Mouse (Mus musculus): ENCODE results near the gene Aldh4a1. TPM values are rescaled to one million over a fixed set of nuclear protein-coding genes. Genes with fewer than 3 reads are reported as not detected.

The Aldh4a1 gene
- total RNA-seq, 2 experiments from 2014 or later: 20.1 to 20.2 TPM

DNA sequence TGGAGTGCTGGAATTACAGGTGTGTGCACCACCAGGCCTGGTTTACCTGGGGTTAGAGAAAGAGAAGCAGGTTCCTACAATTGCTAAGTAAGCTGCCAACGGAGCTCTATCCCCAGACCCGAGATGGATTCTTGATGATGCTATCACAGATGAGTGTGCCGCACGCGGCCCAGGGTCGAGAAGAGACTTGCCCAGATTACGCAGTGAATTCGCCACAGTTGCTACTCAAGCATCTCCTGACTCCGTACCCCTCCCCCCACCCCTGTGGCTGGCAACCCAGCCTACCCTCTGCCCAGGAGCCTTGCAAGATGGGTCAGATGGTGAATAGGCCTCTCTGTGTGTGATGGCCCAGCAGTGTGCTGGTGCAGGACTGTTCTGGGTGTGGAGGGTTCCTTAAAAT is 26.0 kb upstream of the Aldh4a1 start:
- no peak for TF ChIP-seq CTCF (conservative IDR thresholded peaks at IDR 0.05)
- no peak overlapping the region for H3K4me3 ChIP-seq
- DNase-seq (ENCODE audit: low spot score in 2 of 2): no peak
- no peak overlapping the region for H3K27ac ChIP-seq

DNA sequence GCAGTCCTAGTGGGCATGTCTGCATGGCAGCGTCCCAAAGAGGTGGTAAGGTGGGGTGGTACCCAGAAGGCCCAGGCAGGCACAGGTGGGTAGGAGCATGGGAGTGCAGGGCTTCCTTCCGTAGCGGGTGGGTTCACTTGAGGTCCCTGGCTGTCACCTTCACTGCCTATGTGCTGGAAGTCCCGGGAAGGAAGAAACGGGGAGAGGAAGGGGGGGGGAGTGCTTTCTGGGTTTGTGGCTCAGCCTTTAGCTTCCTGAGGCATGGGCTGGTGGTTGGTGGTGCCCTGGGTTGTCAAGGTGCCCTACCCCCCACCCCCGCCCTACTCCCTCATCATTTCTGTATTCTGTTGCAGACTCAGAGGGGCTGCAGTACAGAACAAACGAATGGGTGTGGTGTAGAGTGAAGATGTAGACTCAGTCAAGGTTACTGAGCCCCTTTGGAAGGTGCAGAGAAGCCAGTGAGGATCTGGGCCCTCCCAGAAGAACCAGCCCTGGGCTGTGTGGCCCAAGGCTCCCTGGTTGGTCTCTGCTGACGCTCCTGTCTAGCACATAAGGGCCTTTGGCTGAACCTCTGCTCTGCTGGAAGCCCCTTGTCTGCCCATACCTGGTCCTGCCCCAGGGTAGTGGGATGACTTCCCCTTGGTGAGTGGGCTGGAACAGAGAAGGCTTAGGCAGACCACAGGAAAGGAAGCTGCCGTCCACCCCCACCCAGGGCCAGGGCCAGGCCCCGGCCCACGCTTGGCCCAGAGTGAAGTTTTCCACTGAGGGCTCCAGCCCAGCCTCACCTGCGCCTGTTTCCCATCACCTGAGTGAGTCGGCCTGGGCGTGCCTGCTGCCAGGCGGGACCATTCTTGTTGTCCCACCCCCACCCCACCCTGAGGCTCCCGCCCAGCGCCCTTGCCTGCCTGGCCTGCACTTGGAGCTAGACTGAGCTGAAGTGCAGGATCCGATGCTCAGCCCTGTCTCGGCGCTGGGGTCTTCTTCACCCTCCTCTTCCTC is 25.1 kb upstream of the Aldh4a1 start:
- Histone ChIP-seq H3K4me3 (no peak overlapping the region), H3K27ac (peak overlapping the region; percentile 72)
- TF ChIP-seq CTCF (conservative IDR thresholded peaks at IDR 0.05): no peak
- no peak for DNase-seq (ENCODE audit: low spot score in 2 of 2)

- Histone ChIP-seq H3K4me3 (no peak overlapping the region), H3K27ac (peak overlapping the region; percentile 72)
- no peak for TF ChIP-seq CTCF (conservative IDR thresholded peaks at IDR 0.05)
- no peak for DNase-seq (ENCODE audit: low spot score in 2 of 2)
These were observed 24.3 kb upstream of the Aldh4a1 start for GRCm38 (mm10) chr4:139598356-139598755.

DNA sequence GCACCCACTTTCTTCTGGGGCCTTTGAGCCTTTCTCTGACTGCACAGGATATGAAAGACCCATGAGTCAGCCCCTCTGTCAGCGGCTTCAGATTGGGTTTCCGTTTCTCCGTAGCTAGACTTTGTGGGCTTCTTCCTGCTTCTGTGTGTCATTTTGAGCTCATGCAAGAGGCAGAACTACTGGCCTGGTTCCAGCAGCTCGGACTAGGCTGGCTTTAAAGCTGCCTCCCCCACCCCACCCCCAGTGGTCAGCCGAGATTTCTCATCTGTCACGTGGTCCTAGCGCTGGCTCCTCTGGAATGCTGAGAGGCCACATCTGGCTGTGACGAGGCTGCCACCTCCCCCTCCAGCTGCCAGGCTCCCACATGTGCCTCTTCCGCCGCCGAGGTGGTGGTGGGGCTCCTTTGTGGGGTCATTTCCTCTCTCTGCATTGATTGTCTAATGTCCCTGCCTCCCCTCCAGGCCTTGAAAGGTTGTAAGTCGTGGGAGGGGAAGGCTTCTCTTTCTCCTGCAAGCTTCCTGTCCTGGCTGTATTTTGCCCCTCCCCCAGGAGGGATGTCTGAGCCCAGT is 23.6 kb upstream of the Aldh4a1 start:
- peak overlapping the region; percentile 72; the same call in 1 of the 2 replicates for H3K27ac ChIP-seq
- TF ChIP-seq CTCF (conservative IDR thresholded peaks at IDR 0.05): 0 out of 2 replicates have a peak, but pooled peaks have one; percentile 25
- H3K4me3 ChIP-seq: peak overlapping the region; percentile 31
- DNase-seq (ENCODE audit: low spot score in 2 of 2): peak in 1 of 2 experiments; percentile 58

DNA sequence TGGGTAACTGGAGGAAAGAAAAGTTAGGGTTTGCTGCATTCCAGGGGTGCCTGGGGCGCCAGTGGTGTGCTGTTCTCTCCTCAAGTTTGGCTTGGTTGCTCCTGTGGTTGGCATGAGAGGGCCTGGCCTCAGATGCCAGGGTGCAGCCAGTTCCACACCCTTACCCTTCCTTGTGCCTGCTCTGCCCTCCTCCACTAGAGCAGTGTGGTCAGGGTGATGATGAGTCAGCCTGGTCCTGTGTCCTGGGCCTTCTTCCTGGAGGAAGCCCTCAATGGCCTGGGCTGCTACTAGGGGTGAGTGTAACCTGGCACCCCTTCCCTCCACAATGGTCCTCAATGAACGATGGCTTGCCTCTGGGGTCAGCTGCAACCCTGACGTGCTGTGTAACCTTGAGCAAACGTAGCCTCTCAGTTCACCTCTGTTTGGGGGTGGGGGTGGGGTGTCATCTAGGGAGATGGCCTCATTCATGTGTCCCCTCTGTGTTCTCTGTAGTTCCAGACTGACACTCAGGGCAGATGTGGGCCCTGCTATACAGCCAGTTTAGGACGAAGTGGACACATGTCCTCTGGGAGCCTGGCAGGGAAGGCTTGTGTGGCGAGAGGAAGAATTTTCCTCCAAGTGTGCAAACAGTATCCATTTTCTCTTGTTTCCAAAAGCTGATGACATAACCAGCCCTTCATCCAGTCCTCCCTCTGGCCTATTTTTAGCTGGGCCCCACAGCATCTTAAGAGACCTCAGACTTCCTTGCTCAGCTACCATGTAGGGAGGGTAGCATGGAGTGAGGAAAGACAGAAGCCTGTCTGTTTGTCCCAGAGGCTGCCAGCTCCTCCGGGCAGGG is 20.9 kb upstream of the Aldh4a1 start:
- Histone ChIP-seq H3K27ac (peak overlapping the region; percentile 48), H3K4me3 (no peak overlapping the region)
- no peak for TF ChIP-seq CTCF (conservative IDR thresholded peaks at IDR 0.05)
- no peak for DNase-seq (ENCODE audit: low spot score in 2 of 2)

- Histone ChIP-seq H3K27ac (peak within 1 kb of the TSS; percentile 43), H3K4me3 (no peak within 1 kb of the TSS)
- TF ChIP-seq CTCF (conservative IDR thresholded peaks at IDR 0.05): peak; percentile 97
- peak in 1 of 2 experiments; percentile 70 for DNase-seq (ENCODE audit: low spot score in 2 of 2)
These were observed 20.1 kb upstream of the Aldh4a1 start, which contains the start of gene Gm21969 for GRCm38 (mm10) chr4:139602357-139603244. Gene Gm21969 (plus strand): TSS chr4:139603186.

DNA sequence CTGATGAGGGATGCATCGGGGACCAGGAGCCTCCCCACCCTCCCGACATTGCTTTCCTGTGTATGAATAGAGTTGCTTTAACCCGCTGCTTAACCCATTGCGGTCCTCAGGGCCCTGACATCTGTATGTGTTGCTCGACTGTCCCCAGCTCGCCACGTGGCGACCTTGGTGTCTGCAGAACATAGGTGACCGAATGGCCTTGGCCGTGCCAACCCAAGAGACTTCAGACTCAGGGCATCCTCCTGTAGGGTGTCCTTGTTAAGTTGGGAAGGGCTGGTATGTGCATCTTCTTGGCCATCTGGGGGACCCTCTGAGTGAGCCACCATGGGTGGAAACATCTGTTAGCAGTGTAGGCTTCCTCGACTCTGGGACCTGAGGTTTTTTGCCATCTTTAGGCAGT is 17.4 kb upstream of the Aldh4a1 start:
- H3K4me3 ChIP-seq: no peak overlapping the region
- TF ChIP-seq CTCF (conservative IDR thresholded peaks at IDR 0.05): no peak
- H3K27ac ChIP-seq: no peak overlapping the region
- DNase-seq (ENCODE audit: low spot score in 2 of 2): no peak

- TF ChIP-seq CTCF (conservative IDR thresholded peaks at IDR 0.05): no peak
- Histone ChIP-seq H3K27ac (no peak overlapping the region), H3K4me3 (no peak overlapping the region)
- no peak for DNase-seq (ENCODE audit: low spot score in 2 of 2)
These were observed 15.9 kb upstream of the Aldh4a1 start for GRCm38 (mm10) chr4:139606732-139607131.

GRCm38 (mm10) chr4:139608975-139609374 is 13.7 kb upstream of the Aldh4a1 start:
- DNase-seq (ENCODE audit: low spot score in 2 of 2): no peak
- Histone ChIP-seq H3K4me3 (no peak overlapping the region), H3K27ac (0 out of 2 replicates have a peak overlapping the region, but pooled peaks have one; percentile 10)
- TF ChIP-seq CTCF (conservative IDR thresholded peaks at IDR 0.05): no peak

DNA sequence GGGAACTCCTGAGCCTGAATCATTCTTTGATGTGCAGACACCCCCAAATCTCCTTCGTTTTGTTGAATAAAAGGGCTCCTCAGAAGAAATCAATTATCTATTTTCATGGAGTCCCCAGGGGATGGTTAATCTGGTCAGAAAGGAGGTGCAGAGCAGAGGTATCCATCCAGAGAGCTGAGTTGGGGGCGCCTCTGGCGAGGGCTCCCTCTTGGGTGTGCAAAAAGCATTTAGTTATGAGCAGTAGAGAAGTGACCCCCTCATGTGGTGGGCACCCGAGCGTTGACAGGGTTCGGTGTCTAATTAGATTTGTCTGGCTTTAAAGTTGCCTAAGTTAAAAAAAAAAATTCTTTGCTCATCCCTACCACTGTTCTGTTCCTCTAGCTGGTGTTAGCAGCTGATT is 11.7 kb upstream of the Aldh4a1 start:
- DNase-seq (ENCODE audit: low spot score in 2 of 2): no peak
- no peak for TF ChIP-seq CTCF (conservative IDR thresholded peaks at IDR 0.05)
- Histone ChIP-seq H3K4me3 (no peak overlapping the region), H3K27ac (no peak overlapping the region)

GRCm38 (mm10) chr4:139611542-139611953 is 11.1 kb upstream of the Aldh4a1 start:
- TF ChIP-seq CTCF (conservative IDR thresholded peaks at IDR 0.05): peak; percentile 100
- Histone ChIP-seq H3K4me3 (peak overlapping the region; percentile 44; the same call in 1 of the 2 replicates), H3K27ac (peak overlapping the region; percentile 69; the same call in 1 of the 2 replicates)
- DNase-seq (ENCODE audit: low spot score in 2 of 2): peak; percentile 66 to 89

Data from layer of hippocampus, adult 2 months (tissue).